Mouse (Mus musculus) gastrocnemius, adult 18-20 months (tissue): Measurements from ENCODE around the gene Irak3. TPM values are rescaled to one million over a fixed set of nuclear protein-coding genes. Genes with fewer than 3 reads are reported as not detected.
"Not testable (repeated sequence)": the region's sequence is repeated elsewhere in the genome, so short reads cannot be mapped to it uniquely, and the experiment has no call there.

Experiments used
- DNase-seq: peaks from one replicate; pipeline ENCODE4 v3.0.0; 2021; ENCODE audit warnings: low spot score
- long read RNA-seq, 2 experiments: library from polyadenylated mRNA; stranded (forward); transcript quantifications; one replicate each; pipeline ENCODE4 v2.0.0; 2021
- total RNA-seq, 2 experiments: library from RNA; stranded (reverse); gene quantifications; 2 replicates each; pipeline ENCODE4 v1.2.3; 2021

Gene Irak3
- 1 to 10 TPM; 1.9 to 2.9 TPM for total RNA-seq
- long read RNA-seq, experiment 1, transcript Irak3-201 (12 exons, 3,097 nt) = major isoform, 5 of 5 reads
- long read RNA-seq, experiment 1, partial matches to known transcripts = 0 of 5 reads
- long read RNA-seq, experiment 1, other reads (novel, unspliced or antisense) = 0 of 5 reads
- long read RNA-seq, experiment 2, partial matches to known transcripts = 0 of 1 reads
- long read RNA-seq, experiment 2, other reads (novel, unspliced or antisense) = 0 of 1 reads

- DNase-seq = peak; percentile 82
Measured at GRCm38 (mm10) chr10:120201961-120202402, at the start of gene Irak3. Irak3 (minus strand) TSS chr10:120202130.

GRCm38 (mm10) chr10:120250911-120251683 lies 49.2 kb upstream of the Irak3 start:
- DNase-seq = no peak

- peak; percentile 36 for DNase-seq
Measured at GRCm38 (mm10) chr10:120246994-120247750, 45.2 kb upstream of the Irak3 start.

- no peak for DNase-seq
Measured at GRCm38 (mm10) chr10:120245681-120246080, 43.8 kb upstream of the Irak3 start.

- no peak for DNase-seq
Measured at GRCm38 (mm10) chr10:120242421-120242820, 40.5 kb upstream of the Irak3 start.

- DNase-seq = no peak
Measured at GRCm38 (mm10) chr10:120239476-120239875, 37.5 kb upstream of the Irak3 start.

- no peak for DNase-seq
Measured at GRCm38 (mm10) chr10:120238241-120238640, 36.3 kb upstream of the Irak3 start.

- DNase-seq = no peak
Measured at GRCm38 (mm10) chr10:120236855-120237254, 34.9 kb upstream of the Irak3 start.

- peak; percentile 60 for DNase-seq
Measured at GRCm38 (mm10) chr10:120233655-120234367, 31.9 kb upstream of the Irak3 start.

- DNase-seq = peak; percentile 60
Measured at GRCm38 (mm10) chr10:120231718-120232117, 29.8 kb upstream of the Irak3 start.

GRCm38 (mm10) chr10:120226871-120227661 lies 25.1 kb upstream of the Irak3 start, which contains the start of gene Llph:
Llph (plus strand) TSS chr10:120227070.
- DNase-seq = peak; percentile 89

GRCm38 (mm10) chr10:120220776-120221175 lies 18.8 kb upstream of the Irak3 start:
- DNase-seq = no peak

- no peak for DNase-seq
Measured at GRCm38 (mm10) chr10:120219578-120220359, 17.8 kb upstream of the Irak3 start.

- no peak for DNase-seq
Measured at GRCm38 (mm10) chr10:120218996-120219395, 17.1 kb upstream of the Irak3 start.

- not testable (repeated sequence) for DNase-seq
Measured at GRCm38 (mm10) chr10:120217099-120217498, 15.2 kb upstream of the Irak3 start.

GRCm38 (mm10) chr10:120210096-120210495 lies 8.2 kb upstream of the Irak3 start:
- no peak for DNase-seq

- no peak for DNase-seq
Measured at GRCm38 (mm10) chr10:120209539-120209925, 7.6 kb upstream of the Irak3 start.

GRCm38 (mm10) chr10:120208575-120209538 lies 6.9 kb upstream of the Irak3 start:
- DNase-seq = peak; percentile 91
